Mouse (Mus musculus) layer of hippocampus, adult 2 months (tissue): Measurements from ENCODE around the gene Hist1h3e. TPM values are rescaled to one million over a fixed set of nuclear protein-coding genes. Genes with fewer than 3 reads are reported as not detected.

Source experiments
- DNase-seq, 2 experiments: peaks; one replicate each; pipeline ENCODE4 v3.0.0; 2022; ENCODE audit warnings: low spot score in 2 of 2
- H3K27ac ChIP-seq: fragments of 200-600 bp; 2 replicates; pipeline ENCODE4 v1.8.1; 2022
- H3K4me3 ChIP-seq: fragments of 200-600 bp; 2 replicates; pipeline ENCODE4 v1.8.1; 2022; ENCODE audit warnings: mild to moderate bottlenecking
- CTCF ChIP-seq: fragments of 200-600 bp; conservative IDR thresholded peaks from 2 replicates; pipeline ENCODE4 v1.8.1; 2022; ENCODE audit warnings: antibody characterized with exemption, mild to moderate bottlenecking, moderate library complexity
- total RNA-seq, 2 experiments: library from RNA; stranded (reverse); gene quantifications; 2 replicates each; pipeline ENCODE4 v1.2.3; 2021

Gene Hist1h3e
- total RNA-seq, 2 experiments from 2014 or later, result 45.3 to 54.6 TPM

GRCm38 (mm10) chr13:23535137-23536075 is 26.8 kb downstream of the Hist1h3e start, which contains the start of gene Hist1h3g:
Hist1h3g (plus strand) TSS chr13:23535422.
- H3K27ac ChIP-seq, result peak within 1 kb of the TSS; percentile 40; the same call in 1 of the 2 replicates
- H3K4me3 ChIP-seq, result peak within 1 kb of the TSS; percentile 62
- DNase-seq, result peak; percentile 86 to 93
- peak; percentile 36; the same call in 1 of the 2 replicates for TF ChIP-seq CTCF

GRCm38 (mm10) chr13:23534368-23535131 is 27.6 kb downstream of the Hist1h3e start:
- no peak for TF ChIP-seq CTCF
- H3K27ac ChIP-seq, result peak overlapping the region; percentile 40; the same call in 1 of the 2 replicates
- peak overlapping the region; percentile 62 for H3K4me3 ChIP-seq
- no peak for DNase-seq

- peak within 1 kb of the TSS; percentile 53; the same call in 1 of the 2 replicates for H3K27ac ChIP-seq
These were observed 28.4 kb downstream of the Hist1h3e start, which contains the start of gene Hist1h2af for GRCm38 (mm10) chr13:23533560-23534367. Hist1h2af (plus strand) TSS chr13:23533906.

GRCm38 (mm10) chr13:23532262-23533075 is 29.7 kb downstream of the Hist1h3e start:
- Histone ChIP-seq H3K27ac (peak overlapping the region; percentile 97), H3K4me3 (peak overlapping the region; percentile 68)
- no peak for DNase-seq
- TF ChIP-seq CTCF, result no peak

More at GRCm38 (mm10) chr13:23533560-23534367, 28.4 kb downstream of the Hist1h3e start, which contains the start of gene Hist1h2af:
- peak within 1 kb of the TSS; percentile 68 for H3K4me3 ChIP-seq
- peak; percentile 67 to 84 for DNase-seq

- no peak for TF ChIP-seq CTCF
- DNase-seq, result peak; percentile 97
- Histone ChIP-seq H3K27ac (peak within 1 kb of the TSS; percentile 97), H3K4me3 (peak within 1 kb of the TSS; percentile 68)
These were observed 31.0 kb downstream of the Hist1h3e start, which contains the start of gene Hist1h4h for GRCm38 (mm10) chr13:23530901-23531875. Hist1h4h (plus strand) TSS chr13:23531050.

- H3K27ac ChIP-seq, result peak overlapping the region; percentile 97
- TF ChIP-seq CTCF, result no peak
These were observed 31.8 kb downstream of the Hist1h3e start for GRCm38 (mm10) chr13:23530181-23530900.

GRCm38 (mm10) chr13:23529480-23530165 is 32.5 kb downstream of the Hist1h3e start:
- no peak for DNase-seq
- no peak for TF ChIP-seq CTCF
- H3K4me3 ChIP-seq, result peak overlapping the region; percentile 68
- H3K27ac ChIP-seq, result no peak overlapping the region

More at GRCm38 (mm10) chr13:23530181-23530900, 31.8 kb downstream of the Hist1h3e start:
- peak; percentile 67 to 70 for DNase-seq
- peak overlapping the region; percentile 68 for H3K4me3 ChIP-seq

GRCm38 (mm10) chr13:23529005-23529404 is 33.2 kb downstream of the Hist1h3e start:
- TF ChIP-seq CTCF, result no peak
- H3K27ac ChIP-seq, result no peak overlapping the region
- DNase-seq, result no peak
- no peak overlapping the region for H3K4me3 ChIP-seq

GRCm38 (mm10) chr13:23526312-23526711 is 35.9 kb downstream of the Hist1h3e start:
- Histone ChIP-seq H3K27ac (peak overlapping the region; percentile 64), H3K4me3 (peak overlapping the region; percentile 67)
- DNase-seq, result peak; percentile 91 to 97
- no peak for TF ChIP-seq CTCF
